Mouse (Mus musculus) megakaryocyte, embryonic 14.5 days (primary cell): ENCODE measurements at regions not wholly inside any gene's neighbourhood (a gene's known extent, or its start where the extent isn't known, plus 50 kb on each side); places are given as distances from the start of the nearest gene placed in this dataset.
A peak's percentile ranks its signal among the peaks of the same experiment; 100 is the strongest.
"Not testable (repeated sequence)": the region's sequence is repeated elsewhere in the genome, so short reads cannot be mapped to it uniquely, and the experiment has no call there.

Experiments used
- H3K27me3 ChIP-seq: replicated peaks from 2 replicates; pipeline ENCODE3; 2012; ENCODE audit warnings: inconsistent platforms
- H3K36me3 ChIP-seq: replicated peaks from 2 replicates; pipeline ENCODE3; 2012; ENCODE audit warnings: low read length, inconsistent platforms, mixed read lengths
- H3K4me1 ChIP-seq: 2 replicates; pipeline ENCODE4 v1.6.1; 2012; ENCODE audit warnings: inconsistent platforms
- H3K4me3 ChIP-seq: replicated peaks from 2 replicates; pipeline ENCODE3; 2012; ENCODE audit warnings: moderate library complexity, mild to moderate bottlenecking, inconsistent platforms
- H3K9me3 ChIP-seq: 2 replicates; pipeline ENCODE4 v1.6.1; 2012; ENCODE audit warnings: inconsistent platforms
- FLI1 ChIP-seq: IDR thresholded peaks from 2 replicates; pipeline ENCODE4 v1.6.1; 2012; ENCODE audit warnings: low read length, inconsistent platforms, mixed read lengths
- GATA1 ChIP-seq: IDR thresholded peaks from 3 replicates; pipeline ENCODE4 v1.6.1; 2012; ENCODE audit warnings: mixed read lengths, low read length, inconsistent platforms, borderline replicate concordance

DNA sequence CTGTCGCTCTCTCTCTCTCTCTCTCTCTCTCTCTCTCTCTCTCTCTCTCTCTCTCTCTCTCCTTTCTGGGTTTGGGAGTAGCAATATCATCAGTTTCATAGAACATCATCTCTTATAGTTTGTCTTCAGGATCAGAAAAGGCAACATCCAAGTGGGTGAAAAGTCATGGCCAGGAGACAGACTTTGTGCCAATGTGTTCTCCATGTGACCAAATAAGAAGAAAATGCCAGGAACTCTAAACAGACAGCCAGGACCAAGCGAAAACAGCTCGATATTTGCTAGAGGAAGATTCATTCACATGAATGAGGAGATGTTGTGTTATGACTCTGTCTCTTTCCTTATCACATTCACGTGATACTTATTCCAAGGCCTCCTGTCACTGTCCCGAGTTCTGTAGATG is 1332.8 kb upstream of the A1bg start:
- H3K27me3 ChIP-seq: no peaks in the 10 kb centered on the region
- H3K4me3 ChIP-seq: no peak overlapping the region
- peaks cover 17% of the 10 kb centered on the region for H3K4me1 ChIP-seq
- H3K9me3 ChIP-seq: no peaks in the 10 kb centered on the region
- TF ChIP-seq GATA1: no peak
- TF ChIP-seq FLI1: no peak
- H3K36me3 ChIP-seq: peaks cover 70% of the 10 kb centered on the region

DNA sequence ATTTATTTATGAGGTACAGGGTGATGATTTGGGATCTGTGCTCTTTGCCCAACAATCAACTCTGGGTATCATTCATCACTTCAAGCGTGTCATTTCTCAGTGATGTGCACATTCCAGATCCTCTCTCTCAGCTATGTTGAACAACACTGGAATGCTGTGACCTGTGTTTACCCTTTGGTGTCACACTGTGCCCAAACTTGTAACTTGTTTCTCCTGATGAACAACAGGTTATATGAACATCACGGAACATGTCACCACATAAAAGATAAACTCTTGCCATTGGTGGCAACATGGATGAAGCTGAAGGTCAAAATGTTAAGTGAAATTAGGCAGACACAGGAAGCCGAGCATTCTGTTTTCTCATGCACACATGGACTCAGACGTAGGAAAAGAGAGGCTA is 1330.9 kb upstream of the A1bg start:
- H3K4me1 ChIP-seq: peaks cover 17% of the 10 kb centered on the region
- H3K9me3 ChIP-seq: no peaks in the 10 kb centered on the region
- TF ChIP-seq FLI1 (no peak), GATA1 (no peak)
- H3K36me3 ChIP-seq: peaks cover 73% of the 10 kb centered on the region
- H3K4me3 ChIP-seq: no peak overlapping the region
- H3K27me3 ChIP-seq: no peaks in the 10 kb centered on the region

DNA sequence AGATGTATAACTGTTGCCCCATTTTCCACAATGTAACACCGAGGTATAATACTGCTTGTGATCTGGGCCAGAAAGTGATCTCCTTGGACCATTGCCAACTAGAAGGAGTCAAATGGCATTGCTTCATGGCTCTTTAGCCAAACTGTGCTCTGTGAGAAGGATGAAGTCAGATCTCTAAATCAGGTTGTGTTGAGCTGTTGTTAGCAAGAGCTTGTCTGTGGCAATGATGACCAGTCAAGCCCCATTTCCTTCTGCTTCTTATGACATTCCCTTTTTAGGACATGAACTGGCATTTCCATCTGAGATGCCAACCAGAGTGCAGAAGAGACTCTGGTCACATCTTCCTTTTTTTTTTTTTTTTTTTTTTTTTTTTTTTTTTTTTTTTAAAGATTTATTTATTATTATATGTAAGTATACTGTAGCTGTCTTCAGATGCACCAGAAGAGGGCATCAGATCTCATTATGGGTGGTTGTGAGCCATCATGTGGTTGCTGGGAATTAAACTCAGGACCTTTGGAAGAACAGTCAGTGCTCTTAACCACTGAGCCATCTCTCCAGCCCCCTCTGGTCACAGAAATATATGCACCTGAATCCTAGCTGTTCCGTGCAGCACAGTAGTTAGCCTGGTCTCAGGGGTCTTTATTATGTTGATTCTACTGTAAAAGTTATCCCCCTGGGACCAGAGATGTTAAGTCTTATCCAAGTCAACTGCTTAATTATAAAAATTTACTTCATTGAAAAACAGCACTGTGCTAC is 1329.4 kb upstream of the A1bg start:
- H3K36me3 ChIP-seq: peaks cover 79% of the 10 kb centered on the region
- H3K9me3 ChIP-seq, H3K4me3 ChIP-seq, H3K27me3 ChIP-seq: not testable (repeated sequence)
- H3K4me1 ChIP-seq: peaks cover 12% of the 10 kb centered on the region

DNA sequence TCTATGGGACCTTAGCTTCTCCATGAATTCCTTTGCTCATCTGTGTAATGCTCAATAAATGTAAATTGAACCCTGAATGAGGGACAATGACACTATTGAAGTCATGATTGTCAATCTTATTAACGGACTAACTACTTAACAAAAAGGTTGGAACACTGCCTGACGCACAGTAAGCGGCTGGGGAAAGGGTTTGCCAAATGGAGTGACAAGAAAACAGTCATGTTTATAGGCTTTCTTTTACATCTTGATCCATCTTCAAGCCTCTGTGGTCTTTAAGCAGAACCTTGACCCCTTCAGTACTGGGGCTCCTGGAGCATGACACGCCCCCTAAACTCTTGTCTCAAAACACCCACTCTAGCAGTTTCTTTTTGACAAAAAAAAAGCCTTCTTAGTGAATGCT is 1326.6 kb upstream of the A1bg start:
- Histone ChIP-seq H3K4me3 (no peak overlapping the region), H3K36me3 (peaks cover 93% of the 10 kb centered on the region), H3K4me1 (peaks cover 17% of the 10 kb centered on the region), H3K9me3 (no peaks in the 10 kb centered on the region), H3K27me3 (no peaks in the 10 kb centered on the region)
- no peak for TF ChIP-seq GATA1
- TF ChIP-seq FLI1: no peak

DNA sequence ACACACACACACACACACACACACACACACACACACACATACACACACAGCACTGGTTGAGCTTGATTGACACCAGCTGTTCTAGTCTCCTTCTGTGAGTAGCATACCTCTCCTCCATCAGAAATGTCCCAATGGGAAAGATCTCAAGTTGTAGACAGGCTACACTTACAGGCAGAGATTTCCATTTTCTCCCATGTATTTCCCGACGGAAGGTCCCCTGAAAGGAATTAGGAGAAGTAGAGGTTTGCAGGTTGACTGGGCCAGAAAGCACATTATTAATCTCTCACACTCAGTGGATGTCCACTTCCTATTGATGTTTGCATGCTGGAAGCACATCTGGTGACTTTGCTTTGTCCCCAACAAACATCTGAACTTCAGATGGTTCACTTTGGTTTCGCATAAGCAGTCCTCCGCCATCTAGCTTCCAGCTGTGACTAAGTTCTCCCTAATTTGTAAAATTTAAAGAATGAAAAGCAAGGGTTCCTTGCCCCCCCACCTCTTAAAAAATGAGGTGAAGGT is 1323.8 kb upstream of the A1bg start:
- H3K27me3 ChIP-seq: no peaks in the 10 kb centered on the region
- peaks cover 98% of the 10 kb centered on the region for H3K36me3 ChIP-seq
- no peak overlapping the region for H3K4me3 ChIP-seq
- no peaks in the 10 kb centered on the region for H3K9me3 ChIP-seq
- H3K4me1 ChIP-seq: peaks cover 13% of the 10 kb centered on the region
- TF ChIP-seq FLI1 (no peak), GATA1 (no peak)

DNA sequence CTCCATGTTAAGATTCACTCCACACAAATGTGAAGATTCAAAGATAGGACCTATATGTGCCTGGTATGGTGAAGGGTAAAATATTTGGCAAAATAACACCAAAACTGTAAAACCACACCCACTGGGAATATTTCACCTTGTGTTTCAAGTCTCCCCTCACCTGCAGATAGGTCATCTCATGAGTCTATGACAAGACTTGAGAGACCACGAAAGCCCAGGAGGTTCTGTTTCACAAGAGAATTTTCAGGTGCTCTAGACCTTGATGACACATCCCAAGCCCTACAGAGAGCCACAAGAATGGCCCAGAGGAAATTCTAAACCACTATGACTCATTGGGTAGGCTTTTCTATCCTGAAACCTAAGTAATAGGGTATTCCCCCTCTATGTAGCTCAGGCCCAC is 1322.4 kb upstream of the A1bg start:
- Histone ChIP-seq H3K9me3 (no peaks in the 10 kb centered on the region), H3K27me3 (no peaks in the 10 kb centered on the region), H3K36me3 (peaks cover 93% of the 10 kb centered on the region), H3K4me1 (peaks cover 21% of the 10 kb centered on the region), H3K4me3 (no peak overlapping the region)
- TF ChIP-seq FLI1 (no peak), GATA1 (no peak)

DNA sequence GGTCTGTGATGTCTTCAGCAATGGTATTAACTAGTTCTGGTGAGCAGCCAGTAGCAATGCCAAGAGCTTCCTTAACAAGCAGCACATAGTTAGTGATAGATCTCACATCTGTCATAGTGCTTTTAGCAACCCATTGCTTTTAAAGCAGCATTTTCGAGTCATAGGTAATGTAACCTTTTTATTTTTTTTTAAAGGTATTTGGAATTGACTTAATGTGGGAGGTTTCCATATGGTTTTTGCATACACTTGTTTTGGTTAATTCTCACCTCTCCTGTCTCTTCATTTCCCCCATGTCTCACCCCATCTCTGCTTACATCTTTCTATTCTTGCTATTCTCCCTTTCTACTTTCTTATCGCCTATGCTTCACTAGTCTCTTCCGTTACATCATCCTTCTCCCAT is 1322.0 kb upstream of the A1bg start:
- H3K4me3 ChIP-seq: no peak overlapping the region

DNA sequence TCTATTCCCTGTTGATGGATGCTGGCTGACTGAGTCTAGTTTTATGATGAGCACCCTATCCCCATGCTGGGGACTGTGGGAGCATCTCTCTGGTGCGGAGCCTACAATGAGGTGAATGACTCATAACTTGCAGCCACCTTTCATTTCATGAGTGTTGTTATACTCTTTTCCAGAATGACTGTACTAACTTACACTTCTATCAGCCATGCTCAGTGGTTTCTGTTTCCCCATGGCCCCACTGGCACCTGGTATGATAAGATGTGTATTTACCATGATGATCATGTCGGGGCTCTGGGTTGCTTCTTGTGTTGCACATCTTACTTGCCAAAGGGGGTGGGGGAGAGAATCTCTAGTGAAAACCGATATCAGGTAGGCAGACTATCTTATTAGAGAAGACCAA is 1317.2 kb upstream of the A1bg start:
- H3K36me3 ChIP-seq: peaks cover 57% of the 10 kb centered on the region
- no peaks in the 10 kb centered on the region for H3K27me3 ChIP-seq
- no peak for TF ChIP-seq GATA1
- TF ChIP-seq FLI1: no peak
- H3K4me3 ChIP-seq: no peak overlapping the region
- H3K9me3 ChIP-seq: no peaks in the 10 kb centered on the region
- peaks cover 54% of the 10 kb centered on the region for H3K4me1 ChIP-seq

More for the DNA sequence above, 1322.0 kb upstream of the A1bg start:
- peaks cover 25% of the 10 kb centered on the region for H3K4me1 ChIP-seq
- peaks cover 91% of the 10 kb centered on the region for H3K36me3 ChIP-seq
- H3K9me3 ChIP-seq: no peaks in the 10 kb centered on the region
- TF ChIP-seq FLI1 (no peak), GATA1 (no peak)
- no peaks in the 10 kb centered on the region for H3K27me3 ChIP-seq

DNA sequence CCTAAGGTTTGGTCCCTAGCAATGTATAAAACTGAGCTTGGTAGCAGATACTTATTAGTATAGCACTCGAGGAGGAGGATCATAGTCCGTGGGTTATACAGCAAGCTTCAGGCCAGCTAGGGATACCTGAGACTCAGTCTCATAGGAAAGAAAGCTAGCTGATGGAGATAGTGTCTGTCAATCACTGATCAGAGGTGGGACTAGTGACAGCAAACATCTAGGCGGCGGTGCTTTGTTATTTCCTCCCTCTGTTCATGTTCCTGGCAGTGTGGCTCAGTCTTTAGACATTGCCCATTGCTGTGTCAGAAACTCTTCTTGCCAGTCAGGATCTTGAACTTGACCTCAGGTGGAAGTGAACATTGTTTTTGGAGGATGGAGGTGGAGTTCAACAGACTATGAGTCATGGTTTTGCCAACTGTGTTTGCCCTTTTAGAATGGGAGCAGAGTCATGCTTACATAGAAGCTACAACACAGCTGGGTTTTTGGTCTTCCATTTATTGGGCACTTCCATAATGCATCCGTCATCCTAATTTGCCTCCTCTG is 1315.8 kb upstream of the A1bg start:
- Histone ChIP-seq H3K4me3 (peak overlapping the region; percentile 56), H3K4me1 (peaks cover 48% of the 10 kb centered on the region), H3K36me3 (peaks cover 49% of the 10 kb centered on the region), H3K9me3 (no peaks in the 10 kb centered on the region), H3K27me3 (no peaks in the 10 kb centered on the region)
- TF ChIP-seq GATA1 (no peak), FLI1 (no peak)

DNA sequence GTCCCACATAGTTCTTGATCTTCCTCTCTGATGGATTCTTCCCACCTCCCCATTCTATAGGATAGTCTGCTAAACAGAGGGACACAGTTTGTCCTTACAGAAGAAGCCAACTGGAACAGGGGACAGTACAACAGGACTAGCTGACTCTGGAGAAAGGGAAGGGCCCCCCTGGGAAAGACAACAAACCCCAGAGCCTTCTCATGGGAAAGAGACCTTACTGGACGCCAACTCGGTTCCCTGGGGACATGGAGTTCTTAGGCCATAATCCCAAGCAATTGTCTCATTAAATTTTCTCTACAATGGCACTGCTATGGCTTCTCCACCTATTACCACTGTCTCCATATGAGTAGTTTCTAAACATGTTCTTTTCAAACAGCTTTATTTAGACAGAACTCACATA is 1313.2 kb upstream of the A1bg start:
- no peak for TF ChIP-seq FLI1
- TF ChIP-seq GATA1: no peak
- Histone ChIP-seq H3K36me3 (peaks cover 43% of the 10 kb centered on the region), H3K9me3 (no peaks in the 10 kb centered on the region), H3K4me1 (peaks cover 48% of the 10 kb centered on the region), H3K27me3 (no peaks in the 10 kb centered on the region), H3K4me3 (no peak overlapping the region)

DNA sequence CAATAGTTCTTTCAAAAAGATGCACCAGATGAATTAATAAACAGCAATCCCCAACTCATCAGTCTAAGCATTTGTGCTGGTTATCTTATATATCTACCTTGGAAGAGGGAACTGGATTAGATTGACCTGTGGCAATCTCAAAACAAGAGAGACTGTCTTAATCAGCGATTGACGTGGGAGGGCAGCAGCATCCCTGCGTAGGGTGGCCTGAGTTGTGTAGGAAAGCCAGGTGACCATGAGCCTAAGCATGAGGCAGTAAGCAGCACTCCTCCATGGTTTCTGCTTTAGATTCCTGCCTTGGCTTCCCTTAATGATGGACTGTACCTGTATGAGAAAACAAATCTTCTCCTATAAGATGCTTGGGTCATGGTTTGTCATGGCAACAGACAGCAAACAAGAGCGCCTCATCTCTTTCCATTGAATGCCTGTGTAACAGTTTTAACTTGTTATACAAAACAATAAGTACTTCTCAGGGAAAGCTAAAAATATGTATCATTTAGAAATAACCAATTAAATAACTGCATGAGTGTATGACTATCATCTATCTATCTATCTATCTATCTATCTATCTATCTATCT is 1311.5 kb upstream of the A1bg start:
- Histone ChIP-seq H3K9me3 (no peaks in the 10 kb centered on the region), H3K4me3 (no peak overlapping the region), H3K4me1 (peaks cover 30% of the 10 kb centered on the region), H3K36me3 (peaks cover 52% of the 10 kb centered on the region), H3K27me3 (no peaks in the 10 kb centered on the region)
- TF ChIP-seq GATA1: no peak
- TF ChIP-seq FLI1: no peak
